Mouse (Mus musculus) hindlimb bud, embryonic 11.5 days (tissue): Measurements from ENCODE around the gene Mcub.

Experiments
- DNase-seq: peaks from one replicate; pipeline ENCODE4 v3.0.0-alpha.2; 2012; ENCODE audit warnings: low read depth, low spot score; ENCODE audit errors: extremely low spot score

Mcub gene

GRCm38 (mm10) chr3:129969432-129970395 is at the start of gene Mcub:
Gene Mcub (minus strand): TSS chr3:129970206.
- DNase-seq, result no peak

- DNase-seq, result no peak
Observed at GRCm38 (mm10) chr3:130012943-130013342, 42.9 kb upstream of the Mcub start.

DNA sequence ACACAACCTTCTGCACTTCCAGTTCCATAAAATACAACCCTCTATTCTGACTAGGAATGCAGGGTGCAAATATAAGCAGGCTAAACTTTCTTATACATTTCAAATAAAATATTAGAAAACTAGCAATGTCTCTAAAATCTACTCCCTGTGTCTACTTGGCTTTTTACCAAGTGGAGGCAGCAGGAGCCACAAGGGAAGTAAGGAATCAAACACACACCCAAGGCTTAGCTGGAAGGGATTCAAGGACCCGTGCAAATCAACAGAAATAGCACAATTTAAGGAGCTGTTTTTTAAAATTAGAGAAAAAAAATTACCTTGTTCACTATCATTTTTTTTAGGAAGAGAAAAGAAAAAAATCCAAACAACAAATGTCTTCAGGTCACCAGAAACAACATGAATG is 41.2 kb upstream of the Mcub start:
- DNase-seq, result no peak

DNA sequence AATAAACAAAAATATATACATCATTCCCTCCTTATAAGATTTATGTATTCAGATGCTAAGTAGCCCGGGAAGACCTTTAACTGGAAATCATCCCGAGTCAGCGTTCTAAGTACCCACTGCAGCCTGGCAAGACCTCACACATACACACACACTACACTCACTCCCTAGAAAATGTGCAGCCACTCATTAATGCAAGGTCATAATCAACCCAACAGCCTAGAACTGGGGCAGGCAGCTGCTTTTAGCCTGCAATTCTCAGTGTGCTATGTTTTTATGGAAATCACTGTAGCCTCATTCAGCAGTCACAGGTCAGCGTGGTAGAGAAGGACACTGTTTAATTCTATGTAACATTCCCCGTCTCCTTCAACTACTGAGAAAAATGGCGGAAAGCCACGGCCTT is 36.1 kb upstream of the Mcub start:
- no peak for DNase-seq

- DNase-seq, result no peak
Observed at GRCm38 (mm10) chr3:130000926-130001325, 30.9 kb upstream of the Mcub start.

- no peak for DNase-seq
Observed at GRCm38 (mm10) chr3:129998526-129998925, 28.5 kb upstream of the Mcub start.

DNA sequence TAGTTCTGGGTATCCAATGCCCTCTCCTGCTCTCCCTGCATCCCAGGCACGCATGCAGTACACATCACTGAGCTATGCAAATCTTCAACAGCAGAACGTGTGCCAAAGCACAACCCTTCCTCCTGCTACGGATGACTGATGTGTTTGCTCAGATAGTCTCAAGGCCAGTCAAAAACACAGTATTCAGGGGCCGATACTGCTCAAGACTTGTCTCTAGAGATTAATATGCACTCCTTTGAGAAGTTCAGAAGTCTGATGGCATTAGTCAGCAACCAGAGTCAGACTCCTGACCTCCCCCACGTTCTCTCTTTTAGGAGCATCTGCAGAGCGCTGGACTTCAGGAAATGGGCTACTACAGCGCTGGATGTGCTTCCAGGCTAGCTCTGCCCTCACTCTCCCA is 28.0 kb upstream of the Mcub start:
- DNase-seq, result no peak

GRCm38 (mm10) chr3:129997324-129997723 is 27.3 kb upstream of the Mcub start:
- no peak for DNase-seq

- DNase-seq, result no peak
Observed at GRCm38 (mm10) chr3:129987297-129987696, 17.3 kb upstream of the Mcub start.

- no peak for DNase-seq
Observed at GRCm38 (mm10) chr3:129985335-129985734, 15.3 kb upstream of the Mcub start.

DNA sequence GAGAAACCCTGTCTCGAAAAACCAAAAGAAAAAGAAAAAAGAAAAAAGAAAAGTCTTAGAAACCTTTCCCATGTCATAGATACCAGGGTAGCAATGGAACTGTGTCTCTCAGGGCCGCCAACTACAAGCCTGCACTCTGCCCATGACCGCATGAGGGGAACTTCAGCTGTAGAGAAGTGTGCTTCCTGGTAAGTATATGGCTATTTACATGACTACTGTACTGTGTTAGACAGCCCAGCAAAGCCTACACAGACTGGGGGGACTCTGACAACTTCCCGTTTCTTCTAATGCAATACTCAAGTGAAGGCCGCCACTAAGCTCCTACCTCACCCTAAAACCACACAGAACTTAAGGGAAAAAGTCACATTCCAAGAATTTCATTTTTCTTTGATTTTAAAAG is 14.8 kb upstream of the Mcub start:
- no peak for DNase-seq

GRCm38 (mm10) chr3:129982271-129982670 is 12.3 kb upstream of the Mcub start:
- no peak for DNase-seq

DNA sequence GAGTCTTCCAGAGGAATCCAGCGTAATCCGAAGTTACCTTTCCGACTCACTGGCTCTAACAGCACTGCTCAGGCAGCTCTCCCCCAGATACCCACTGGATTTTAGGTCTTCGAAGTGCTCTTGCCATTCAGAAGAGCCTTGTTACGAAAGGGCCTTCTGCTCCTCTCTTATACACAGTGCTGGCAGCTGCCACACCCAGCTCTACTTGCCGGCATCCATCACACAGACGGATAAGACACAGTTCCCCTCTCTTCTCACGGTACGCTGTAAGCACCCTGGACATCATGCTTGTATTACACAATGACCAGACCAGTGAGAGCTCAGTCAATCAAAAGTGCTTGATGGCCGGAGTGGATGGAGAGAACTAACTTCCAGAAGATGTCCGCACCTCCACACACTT is 11.8 kb upstream of the Mcub start:
- no peak for DNase-seq

- DNase-seq, result no peak
Observed at GRCm38 (mm10) chr3:129979510-129979909, 9.5 kb upstream of the Mcub start.

DNA sequence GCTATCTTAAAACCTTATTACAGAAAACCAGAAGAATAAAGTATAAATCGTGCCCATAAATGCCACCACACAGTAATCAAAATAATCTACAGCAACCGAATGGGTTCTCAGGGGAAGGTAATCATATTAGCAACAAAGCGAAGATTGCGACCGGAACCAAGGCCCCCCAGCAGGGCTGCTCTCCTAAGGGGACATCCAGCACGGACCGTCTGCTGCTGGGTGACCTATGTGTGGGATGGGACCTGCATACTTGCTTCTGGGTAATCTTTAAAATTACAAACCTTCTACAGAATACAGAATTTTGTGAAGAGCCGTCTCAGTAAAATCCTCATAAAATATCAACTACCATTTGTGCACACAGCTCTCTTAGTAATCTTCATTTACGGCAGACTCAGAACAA is 8.7 kb upstream of the Mcub start:
- no peak for DNase-seq

- no peak for DNase-seq
Observed at GRCm38 (mm10) chr3:129976317-129976716, 6.3 kb upstream of the Mcub start.

DNA sequence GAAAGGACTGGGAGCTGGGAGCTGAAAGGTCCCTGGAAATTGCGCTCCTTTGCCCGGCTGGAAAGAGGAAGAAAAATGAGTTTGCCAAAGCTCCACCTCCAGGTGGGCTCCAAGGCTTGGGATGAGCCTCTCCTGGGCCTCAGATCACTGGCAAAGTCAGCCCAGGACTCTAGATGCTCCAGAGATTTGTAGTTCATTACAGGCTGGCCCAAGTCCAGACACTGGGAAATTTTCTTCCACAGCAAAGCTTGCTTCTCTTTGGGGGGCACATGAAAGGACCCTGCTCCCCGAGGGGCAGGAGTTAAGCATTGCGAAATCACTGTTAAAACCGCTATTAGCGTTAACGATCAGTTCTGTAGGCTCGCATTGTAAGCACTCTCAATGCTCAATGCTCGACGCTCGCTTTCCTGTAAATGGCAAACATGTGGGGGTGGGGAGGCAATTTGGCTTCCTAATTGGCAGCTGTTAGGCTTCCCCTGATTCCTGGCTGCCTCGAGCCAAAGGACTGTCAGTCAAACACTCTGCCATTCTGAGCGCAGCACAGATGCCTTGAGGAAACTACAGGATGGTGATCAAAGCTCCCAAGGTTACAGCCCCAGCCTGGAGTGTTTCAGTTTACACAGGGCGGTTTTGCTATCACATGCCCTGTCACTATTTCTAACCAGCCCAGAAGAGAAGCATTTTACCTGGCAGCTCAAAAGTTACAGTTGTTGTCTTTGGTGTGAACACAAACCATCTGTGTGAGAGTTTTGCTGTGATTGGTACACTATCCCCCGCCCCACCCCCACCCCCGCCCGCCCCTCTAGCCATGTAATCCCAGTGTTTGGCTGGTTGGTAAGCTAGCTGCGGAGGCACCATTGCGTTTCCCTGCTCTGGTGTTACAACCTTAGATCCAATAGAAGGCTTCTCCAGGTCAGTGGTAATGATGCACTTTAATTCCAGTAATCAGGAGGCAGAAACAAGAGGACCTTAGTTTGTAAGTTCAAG is 816 bp upstream of the Mcub start:
- peak; percentile 76 for DNase-seq

DNA sequence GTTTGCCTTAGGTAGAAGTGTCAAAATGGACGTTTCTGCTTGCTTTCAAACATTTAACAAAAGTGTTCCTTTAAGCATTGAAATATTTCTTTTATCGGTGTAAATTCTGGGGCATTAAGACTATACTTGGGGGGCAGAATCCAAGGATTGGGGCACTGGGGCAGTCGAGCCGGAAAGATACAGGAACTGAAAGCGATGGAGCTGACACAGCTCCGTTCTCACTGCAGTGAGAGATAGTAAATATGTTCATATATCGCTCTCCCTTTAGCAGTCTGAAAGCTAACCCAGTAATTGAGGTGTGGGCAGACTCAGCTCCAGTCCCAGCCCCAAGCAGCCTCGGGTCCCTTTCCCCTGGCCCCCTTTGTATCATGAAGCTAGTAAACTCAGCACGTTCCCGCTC is 975 bp downstream of the Mcub start:
- DNase-seq, result no peak

DNA sequence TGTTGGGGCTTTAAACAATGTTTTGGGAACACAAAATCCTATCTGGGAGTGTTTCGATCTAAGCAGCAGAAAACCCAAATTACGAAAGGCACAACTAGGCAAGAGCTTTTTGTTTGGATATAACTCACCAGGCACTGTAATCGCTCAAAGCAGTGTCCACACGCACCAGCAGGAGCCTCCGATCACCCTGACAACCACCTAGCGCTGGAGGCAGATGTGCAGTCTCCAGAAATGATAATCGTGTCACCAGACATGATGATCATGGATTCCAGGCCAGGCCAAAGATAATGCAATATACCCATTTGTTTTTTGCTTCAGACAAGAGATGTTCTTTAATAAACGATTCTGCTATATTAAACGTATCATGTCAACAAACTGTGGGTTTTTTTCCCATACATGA is 2.1 kb downstream of the Mcub start:
- DNase-seq, result no peak

DNA sequence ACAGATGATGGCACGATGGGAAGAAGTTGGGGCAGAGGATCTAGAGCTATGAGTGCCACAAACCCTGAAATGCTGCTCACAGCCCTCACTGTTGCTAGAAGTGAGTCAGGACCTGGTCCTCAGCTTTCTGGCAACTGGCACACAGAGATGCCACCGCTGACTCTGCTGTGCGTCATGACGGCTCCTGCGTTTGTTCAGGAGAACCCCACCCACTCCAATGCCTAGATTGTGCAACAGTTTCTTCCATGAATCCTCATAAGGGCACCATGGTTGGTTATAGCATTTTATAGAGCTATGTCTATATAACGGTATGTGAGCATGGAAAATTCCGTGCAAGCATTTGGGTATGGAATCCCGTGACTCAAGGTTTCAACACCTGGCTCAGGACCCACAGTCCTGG is 5.3 kb downstream of the Mcub start:
- no peak for DNase-seq

- no peak for DNase-seq
Observed at GRCm38 (mm10) chr3:129962533-129962932, 7.5 kb downstream of the Mcub start.

DNA sequence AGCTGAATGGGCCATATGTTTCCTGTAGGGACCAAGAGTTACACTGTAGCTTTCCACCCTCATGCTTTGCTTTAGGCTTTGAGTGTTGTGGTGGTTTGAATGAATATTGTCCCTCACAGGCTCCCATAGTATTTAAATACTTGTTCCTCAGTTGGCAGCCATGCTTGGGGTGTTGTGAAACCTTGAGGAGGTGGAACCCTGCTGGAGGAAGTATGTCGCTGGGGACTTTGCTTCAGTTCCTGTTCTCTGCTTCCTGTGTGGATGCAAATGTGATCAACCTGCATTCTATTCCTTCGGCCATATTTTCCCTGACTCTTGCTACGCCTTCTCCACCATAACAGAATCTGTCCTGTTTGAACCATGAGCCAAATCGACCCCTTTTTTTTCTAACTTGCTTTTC is 16.7 kb downstream of the Mcub start:
- no peak for DNase-seq
